Mouse (Mus musculus) right cerebral cortex, postnatal 4 days (tissue): Measurements from ENCODE around the gene Olfr807.

Experiments
- DNase-seq: peaks from one replicate; pipeline ENCODE4 v3.0.0-alpha.2; 2022

Olfr807 gene

DNA sequence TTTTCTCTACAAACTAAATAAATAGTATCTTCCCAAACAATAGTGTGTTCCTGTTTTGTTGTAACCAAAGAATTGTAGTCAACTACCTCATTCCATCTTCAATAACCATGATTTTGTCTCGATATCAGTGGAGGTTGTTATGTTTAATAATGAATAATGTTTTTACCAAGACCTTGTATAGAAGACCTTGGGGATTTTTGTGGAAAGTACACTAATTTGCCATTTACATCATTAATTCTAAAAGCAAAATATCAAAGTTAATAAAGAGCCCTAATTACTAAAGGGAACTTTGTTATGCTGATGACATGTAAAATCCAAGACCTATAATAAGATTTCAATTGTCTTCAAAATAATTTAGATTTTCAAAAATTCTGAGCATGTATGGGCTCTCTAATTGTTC, at the start of gene Olfr807:
Gene Olfr807 (minus strand): TSS at position 101 of the 400 bp plus-strand sequence.
- no peak for DNase-seq

- no peak for DNase-seq
These were observed 46.7 kb upstream of the Olfr807 start, which contains the start of gene Olfr811 for GRCm38 (mm10) chr10:129804296-129804695. Olfr811 (minus strand) TSS chr10:129804396.

GRCm38 (mm10) chr10:129794817-129795216, 37.2 kb upstream of the Olfr807 start, which contains the start of gene Olfr810:
Olfr810 (minus strand) TSS chr10:129794917.
- DNase-seq, result no peak

DNA sequence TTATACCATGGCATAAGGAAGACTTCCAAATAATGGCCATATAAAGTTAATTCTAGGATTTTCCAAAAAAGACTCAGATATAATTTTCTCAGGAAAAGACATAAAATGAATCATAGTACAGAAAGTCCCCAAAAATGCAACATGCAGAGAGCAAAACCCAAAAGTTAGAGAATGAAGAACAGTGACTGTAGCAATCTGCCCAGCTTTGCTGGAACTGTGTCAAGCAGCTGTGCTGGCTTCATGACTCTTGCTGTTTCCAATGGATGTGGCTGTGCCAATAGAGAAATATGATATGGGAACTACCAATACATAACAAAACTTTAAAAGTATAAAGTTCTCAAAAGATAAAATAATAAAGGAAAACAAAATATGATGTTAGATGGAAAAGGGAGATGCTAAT, 20.5 kb upstream of the Olfr807 start:
- DNase-seq, result no peak

- no peak for DNase-seq
These were observed 16.7 kb upstream of the Olfr807 start, which contains the start of gene Olfr809 for GRCm38 (mm10) chr10:129774338-129774737. Olfr809 (plus strand) TSS chr10:129774638.

GRCm38 (mm10) chr10:129765182-129765581, 7.6 kb upstream of the Olfr807 start, which contains the start of gene Olfr808:
Olfr808 (plus strand) TSS chr10:129765482.
- no peak for DNase-seq

DNA sequence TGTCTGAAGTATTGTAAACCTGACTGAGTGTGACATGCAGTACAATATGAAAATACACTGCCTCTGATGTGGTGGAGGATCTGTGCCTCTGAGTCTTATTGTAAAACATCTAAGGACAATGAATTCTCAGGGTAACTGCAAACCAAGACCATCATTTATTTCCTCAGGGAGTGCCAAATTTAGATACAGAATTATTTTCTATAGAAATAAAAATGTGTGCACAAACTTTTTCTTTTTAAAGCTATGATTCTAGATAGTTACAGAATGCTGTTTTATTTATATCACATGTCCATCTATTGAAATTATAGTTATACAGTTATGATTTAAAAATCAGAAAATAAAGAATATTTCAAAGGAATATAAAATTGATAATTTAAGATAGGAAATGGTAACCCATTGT, 15.8 kb downstream of the Olfr807 start, which contains the start of gene Olfr806:
Gene Olfr806 (minus strand): TSS at position 101 of the 400 bp plus-strand sequence.
- DNase-seq, result no peak

- DNase-seq, result no peak
These were observed 28.3 kb downstream of the Olfr807 start, which contains the start of gene Olfr805 for GRCm38 (mm10) chr10:129729275-129729674. Olfr805 (minus strand) TSS chr10:129729375.
